Mouse (Mus musculus): ENCODE data around the gene Ubox5. TPM values are rescaled to one million over a fixed set of nuclear protein-coding genes. Genes with fewer than 3 reads are reported as not detected.

Gene Ubox5
- total RNA-seq, 1 experiment from 2014 or later: 3.5 TPM

DNA sequence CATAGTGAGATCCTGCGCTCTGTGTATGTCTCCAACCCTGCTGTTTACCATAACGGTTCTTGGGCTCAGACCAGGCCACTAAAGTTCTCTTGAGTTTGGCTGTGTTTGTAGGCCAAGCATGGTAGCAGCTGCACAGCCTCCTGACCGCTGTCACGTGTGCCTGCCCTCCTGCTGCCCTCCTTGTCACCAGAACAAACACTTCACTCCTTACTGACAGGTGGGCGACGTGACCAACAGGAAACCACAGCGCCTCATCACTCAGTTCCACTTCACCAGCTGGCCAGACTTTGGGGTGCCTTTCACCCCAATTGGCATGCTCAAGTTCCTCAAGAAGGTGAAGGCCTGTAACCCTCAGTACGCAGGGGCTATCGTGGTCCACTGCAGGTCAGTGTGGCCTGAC, 89.6 kb downstream of the Ubox5 start:
- ATAC-seq (replicated peaks; ENCODE audit: insufficient number of reproducible peaks, low FRiP score, low TSS enrichment, poor library complexity, severe bottlenecking): no peak; the same call in 1 of the 2 replicates

Other genes starting within 250 kb of the Ubox5 start
- gene Cpxm1, start 232.5 kb downstream of the Ubox5 start, total RNA-seq (2017): 0.19 to 0.67 TPM in 2 of 3 replicates, not detected in the other
- not detected in 3 replicates for gene Gm28372, start 224.8 kb downstream of the Ubox5 start, total RNA-seq (2017)
- gene 1700020A23Rik, start 224.8 kb downstream of the Ubox5 start, total RNA-seq (2017): not detected in 3 replicates
- not detected in 3 replicates for gene Tmem239, start 223.6 kb downstream of the Ubox5 start, total RNA-seq (2017)
- gene Vps16, start 205.7 kb downstream of the Ubox5 start, total RNA-seq (2017): 199 to 267 TPM (median 223 TPM) in 3 replicates
- gene Pced1a, start 205.3 kb downstream of the Ubox5 start, total RNA-seq (2017): 20.8 to 40.3 TPM (median 22.5 TPM) in 3 replicates
- gene Ptpra, start 179.8 kb downstream of the Ubox5 start, total RNA-seq (2017): 103 to 177 TPM (median 151 TPM) in 3 replicates
- 12.2 to 32.6 TPM (median 25.0 TPM) in 3 replicates for gene Mrps26, start 66.3 kb downstream of the Ubox5 start, total RNA-seq (2017)
- gene Oxt, start 53.9 kb downstream of the Ubox5 start, total RNA-seq (2017): not detected in 3 replicates
- gene Avp, start 47.5 kb downstream of the Ubox5 start, total RNA-seq (2017): not detected in 3 replicates
- 5.1 to 10.8 TPM (median 9.0 TPM) in 3 replicates for gene Fastkd5, start within 50 bp of the Ubox5 start, total RNA-seq (2017)
- 0.29 to 0.95 TPM (median 0.85 TPM) in 3 replicates for gene Lzts3, start 12.8 kb upstream of the Ubox5 start, total RNA-seq (2017)
- gene Ddrgk1, start 34.6 kb upstream of the Ubox5 start, total RNA-seq (2017): 79.9 to 114 TPM (median 86.8 TPM) in 3 replicates
- gene Itpa, start 37.6 kb upstream of the Ubox5 start, total RNA-seq (2017): 33.0 to 47.1 TPM (median 41.8 TPM) in 3 replicates
- gene Slc4a11, start 67.5 kb upstream of the Ubox5 start, total RNA-seq (2017): not detected in 3 replicates